Mouse (Mus musculus) adrenal gland, postnatal 10 days (tissue): ENCODE data around the gene Sestd1. TPM values are rescaled to one million over a fixed set of nuclear protein-coding genes. Genes with fewer than 3 reads are reported as not detected.

Experiments used
- DNase-seq: peaks from one replicate; pipeline ENCODE4 v3.0.0; 2021; ENCODE audit warnings: mixed read lengths
- long read RNA-seq, 2 experiments: library from polyadenylated mRNA; stranded (forward); transcript quantifications; one replicate each; pipeline ENCODE4 v2.0.0; 2021
- total RNA-seq, 2 experiments: library from RNA; stranded (reverse); gene quantifications; 2 replicates each; pipeline ENCODE4 v1.2.3; 2021

Gene Sestd1
- 10 to 100 TPM; 15.9 to 19.3 TPM for total RNA-seq
- long read RNA-seq, experiment 1, transcript Sestd1-201 (18 exons, 2,720 nt) = major isoform, 21 of 30 reads
- long read RNA-seq, experiment 1, partial matches to known transcripts = 2 of 30 reads
- long read RNA-seq, experiment 1, other reads (novel, unspliced or antisense) = 7 of 30 reads
- long read RNA-seq, experiment 2, transcript Sestd1-201 (18 exons, 2,720 nt) = major isoform, 9 of 19 reads
- long read RNA-seq, experiment 2, partial matches to known transcripts = 4 of 19 reads
- long read RNA-seq, experiment 2, other reads (novel, unspliced or antisense) = 6 of 19 reads

- DNase-seq = peak; percentile 81
These were observed at the start of gene Sestd1 for GRCm38 (mm10) chr2:77280512-77281409. Gene Sestd1 (minus strand): TSS chr2:77280592.

GRCm38 (mm10) chr2:77327246-77327645 is 46.9 kb upstream of the Sestd1 start:
- DNase-seq = no peak

- no peak for DNase-seq
These were observed 43.3 kb upstream of the Sestd1 start for GRCm38 (mm10) chr2:77323739-77324138.

GRCm38 (mm10) chr2:77323156-77323555 is 42.8 kb upstream of the Sestd1 start:
- no peak for DNase-seq

- DNase-seq = no peak
These were observed 38.8 kb upstream of the Sestd1 start for GRCm38 (mm10) chr2:77319196-77319595.

GRCm38 (mm10) chr2:77316961-77317360 is 36.6 kb upstream of the Sestd1 start:
- peak; percentile 14 for DNase-seq

- no peak for DNase-seq
These were observed 33.5 kb upstream of the Sestd1 start for GRCm38 (mm10) chr2:77313846-77314245.

- DNase-seq = no peak
These were observed 32.2 kb upstream of the Sestd1 start for GRCm38 (mm10) chr2:77312616-77313015.

- peak; percentile 79 for DNase-seq
These were observed 28.9 kb upstream of the Sestd1 start for GRCm38 (mm10) chr2:77309313-77309712.

- no peak for DNase-seq
These were observed 24.1 kb upstream of the Sestd1 start for GRCm38 (mm10) chr2:77304494-77304893.

- no peak for DNase-seq
These were observed 23.3 kb upstream of the Sestd1 start for GRCm38 (mm10) chr2:77303716-77304115.

GRCm38 (mm10) chr2:77302655-77303348 is 22.4 kb upstream of the Sestd1 start:
- no peak for DNase-seq

GRCm38 (mm10) chr2:77301687-77302389 is 21.4 kb upstream of the Sestd1 start:
- DNase-seq = no peak

GRCm38 (mm10) chr2:77289701-77290100 is 9.3 kb upstream of the Sestd1 start:
- no peak for DNase-seq

GRCm38 (mm10) chr2:77286755-77287154 is 6.4 kb upstream of the Sestd1 start:
- DNase-seq = no peak

GRCm38 (mm10) chr2:77284281-77284899 is 4.0 kb upstream of the Sestd1 start:
- peak; percentile 52 for DNase-seq

- peak; percentile 42 for DNase-seq
These were observed 406 bp downstream of the Sestd1 start for GRCm38 (mm10) chr2:77279861-77280511.

- no peak for DNase-seq
These were observed 3.1 kb downstream of the Sestd1 start for GRCm38 (mm10) chr2:77277272-77277671.

GRCm38 (mm10) chr2:77275851-77276250 is 4.5 kb downstream of the Sestd1 start:
- DNase-seq = no peak

GRCm38 (mm10) chr2:77274976-77275641 is 5.3 kb downstream of the Sestd1 start:
- peak; percentile 60 for DNase-seq
